Mouse (Mus musculus) frontal cortex, postnatal 36 days (tissue): ENCODE results near the gene Dnajc11.

ENCODE experiments used
- DNase-seq, 2 experiments: peaks; one replicate each; pipeline ENCODE4 v3.0.0; 2022; ENCODE audit warnings: low spot score in 2 of 2

The Dnajc11 gene

GRCm38 (mm10) chr4:151985886-151986285 lies 52.4 kb downstream of the Dnajc11 start:
- DNase-seq, result no peak

DNA sequence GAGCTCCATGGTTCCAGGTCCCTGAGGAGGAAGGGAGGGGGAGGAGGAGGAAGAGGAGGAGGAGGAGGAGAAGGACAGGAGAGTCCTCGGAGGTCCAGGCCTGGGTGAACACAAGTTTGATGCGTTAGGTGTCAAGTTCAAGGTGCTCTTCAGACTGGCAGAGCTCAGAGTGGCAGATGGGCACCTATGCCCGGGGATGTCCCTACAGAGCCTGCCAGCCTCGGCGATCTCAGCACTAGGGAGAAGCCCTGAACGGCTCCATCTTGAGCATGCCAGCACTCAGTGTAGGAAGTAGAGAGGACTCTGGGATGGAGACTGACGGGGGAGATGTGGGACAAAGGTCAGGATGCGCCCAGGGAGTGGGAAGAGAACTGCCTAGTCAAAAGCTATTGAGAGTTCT lies 53.2 kb downstream of the Dnajc11 start:
- DNase-seq, result no peak

DNA sequence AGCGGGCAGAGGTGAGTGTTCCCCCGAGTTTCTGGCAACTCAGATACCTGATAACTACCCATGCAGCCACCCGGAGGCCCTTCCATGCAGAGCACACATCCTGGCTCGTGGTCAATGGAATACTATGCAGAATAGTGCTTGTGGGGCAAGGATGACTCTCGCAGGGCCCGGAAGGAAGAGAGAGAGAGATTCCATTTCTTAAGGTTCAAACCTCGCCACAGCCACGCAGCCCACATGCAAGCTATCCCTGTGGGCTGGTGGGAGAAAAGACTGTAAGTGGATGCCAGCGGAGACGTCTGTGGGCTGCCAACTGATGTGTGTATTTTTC lies 54.5 kb downstream of the Dnajc11 start:
- DNase-seq, result no peak

GRCm38 (mm10) chr4:151988342-151989109 lies 55.0 kb downstream of the Dnajc11 start, which contains the start of gene Thap3:
Gene Thap3, minus strand, starts transcription at chr4:151988997.
- peak; percentile 78 to 80 for DNase-seq

- no peak for DNase-seq
These were observed 55.6 kb downstream of the Dnajc11 start for GRCm38 (mm10) chr4:151989110-151989488.

GRCm38 (mm10) chr4:151992091-151992490 lies 58.6 kb downstream of the Dnajc11 start:
- no peak for DNase-seq

GRCm38 (mm10) chr4:151993035-151993434 lies 59.5 kb downstream of the Dnajc11 start:
- no peak for DNase-seq

DNA sequence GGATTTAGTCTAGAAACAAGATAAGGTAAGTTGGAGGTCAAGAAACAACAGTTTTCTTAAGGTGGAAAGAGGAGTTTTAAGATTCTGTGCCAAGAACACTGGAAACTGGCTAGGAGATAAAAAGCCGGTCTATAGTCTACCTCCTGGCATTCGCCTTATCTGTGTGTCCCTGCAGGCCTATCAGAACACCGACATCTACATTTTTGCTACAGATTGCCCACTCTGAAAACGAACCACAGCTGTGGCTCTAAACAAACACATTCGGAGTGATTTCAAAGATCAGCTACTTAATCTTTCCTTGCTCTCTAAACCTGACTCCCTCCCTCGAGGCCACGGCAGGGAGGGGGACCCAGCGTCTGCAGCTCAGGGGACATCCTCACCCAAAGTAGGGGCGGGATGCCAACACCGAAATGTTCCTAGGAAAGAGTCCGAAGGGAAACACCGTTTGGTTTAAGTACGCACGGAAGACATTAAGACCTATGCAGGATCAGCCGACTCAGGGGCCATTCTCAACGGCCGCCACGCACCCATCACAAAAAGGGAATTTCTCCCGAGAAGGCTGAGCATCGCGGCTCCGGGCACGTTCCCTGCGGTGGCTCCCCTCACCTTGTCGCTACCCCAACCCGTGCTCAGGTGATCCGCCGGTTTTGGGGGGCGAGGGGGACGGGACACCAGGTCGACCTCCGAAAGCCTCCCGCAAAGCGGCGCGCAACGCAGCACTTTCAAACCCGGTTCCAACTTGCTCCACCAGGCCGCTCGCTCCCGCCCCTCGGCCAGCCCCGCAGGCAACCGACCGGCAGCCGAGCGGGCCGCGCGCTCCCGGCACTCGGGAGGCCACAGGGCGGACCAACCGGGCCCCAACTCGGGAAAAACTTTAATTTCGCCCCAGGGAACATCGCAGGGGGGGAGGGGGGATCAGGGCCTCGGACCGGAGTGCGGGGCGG lies 61.0 kb downstream of the Dnajc11 start:
- DNase-seq, result no peak

GRCm38 (mm10) chr4:151995371-151996172 lies 62.1 kb downstream of the Dnajc11 start:
- no peak for DNase-seq

GRCm38 (mm10) chr4:151996173-151996950 lies 62.9 kb downstream of the Dnajc11 start, which contains the start of gene Phf13:
Gene Phf13, minus strand, starts transcription at chr4:151996258.
- DNase-seq, result peak; percentile 98 to 99

- no peak for DNase-seq
These were observed 63.4 kb downstream of the Dnajc11 start for GRCm38 (mm10) chr4:151996951-151997222.

GRCm38 (mm10) chr4:151997701-151998100 lies 64.2 kb downstream of the Dnajc11 start:
- DNase-seq, result no peak

- DNase-seq, result no peak
These were observed 66.0 kb downstream of the Dnajc11 start for GRCm38 (mm10) chr4:151999481-151999880.

DNA sequence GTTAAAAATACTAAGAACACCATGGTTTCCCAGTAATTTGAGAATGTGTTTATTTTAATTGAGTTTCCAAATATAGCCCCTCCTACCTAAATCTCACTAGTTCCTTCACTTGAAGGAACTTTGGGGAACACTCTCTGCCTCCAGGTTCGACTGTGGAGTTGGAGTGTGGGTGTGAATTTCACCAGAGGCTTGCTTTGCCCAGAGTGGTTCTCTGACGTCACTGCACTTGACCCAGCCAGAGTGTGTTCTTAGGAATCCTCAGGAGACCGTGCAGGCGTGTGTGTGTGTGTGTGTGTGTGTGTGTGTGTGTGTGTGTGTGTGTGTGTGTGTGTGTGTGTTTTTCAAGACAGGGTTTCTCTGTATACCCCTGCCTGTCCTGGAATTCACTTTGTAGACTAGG lies 67.4 kb downstream of the Dnajc11 start:
- peak; percentile 30 to 40 for DNase-seq

- DNase-seq, result no peak
These were observed 67.8 kb downstream of the Dnajc11 start for GRCm38 (mm10) chr4:152001335-152001734.

DNA sequence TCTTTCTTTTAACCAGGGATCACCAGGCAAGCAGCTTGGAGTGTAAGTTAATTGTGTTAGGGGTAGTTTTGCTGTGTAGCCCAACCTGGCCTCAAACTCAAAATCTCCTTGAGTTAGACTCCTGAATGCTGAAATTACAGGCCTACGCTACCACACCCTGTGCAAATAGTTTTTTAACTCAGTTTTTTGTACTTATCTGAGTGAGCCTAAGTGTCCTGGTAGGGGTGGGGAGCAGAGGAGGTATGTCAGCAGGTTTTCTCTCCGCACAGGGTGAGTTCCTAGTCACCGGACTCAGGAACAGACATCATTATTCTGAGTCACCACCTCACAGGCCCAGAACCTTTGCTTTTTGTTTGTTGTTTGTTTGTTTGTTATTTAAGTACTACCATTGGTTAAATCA lies 68.6 kb downstream of the Dnajc11 start:
- DNase-seq, result no peak

GRCm38 (mm10) chr4:152006137-152006536 lies 72.6 kb downstream of the Dnajc11 start:
- no peak for DNase-seq

GRCm38 (mm10) chr4:152006812-152007211 lies 73.3 kb downstream of the Dnajc11 start:
- DNase-seq, result no peak

DNA sequence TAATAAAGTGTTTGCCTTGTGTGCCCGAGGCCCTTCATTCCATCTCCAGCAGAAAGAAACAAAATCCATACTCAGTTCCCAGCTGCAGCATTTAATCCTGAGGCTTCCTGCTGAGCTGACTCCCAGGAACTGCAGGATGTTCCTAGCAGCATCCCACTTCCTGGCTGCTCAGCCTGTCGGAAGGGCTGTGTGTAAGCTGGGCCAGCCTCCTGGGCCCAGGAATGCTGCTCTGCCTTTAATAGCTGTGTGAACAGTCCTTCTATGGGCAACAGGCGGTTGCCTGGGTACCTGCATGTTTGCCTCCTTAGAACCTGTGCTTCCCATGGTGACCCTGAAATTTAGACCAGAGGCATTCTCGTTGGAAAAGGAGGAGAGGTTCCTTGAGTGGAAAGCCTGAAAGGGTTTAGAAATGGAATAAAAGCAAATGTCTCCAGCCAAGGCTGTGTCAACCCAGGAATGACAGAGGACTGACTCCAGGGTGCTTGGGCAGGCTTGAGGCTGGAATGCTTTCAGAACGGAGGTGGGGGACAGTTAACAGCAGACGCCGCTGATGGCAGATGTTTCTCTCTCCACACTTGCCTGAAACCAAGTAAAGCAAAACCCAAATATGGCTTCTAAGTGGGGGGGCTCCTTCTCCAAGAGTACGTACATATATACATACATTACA lies 74.1 kb downstream of the Dnajc11 start:
- peak in 1 of 2 experiments; percentile 26 for DNase-seq

GRCm38 (mm10) chr4:152008148-152008500 lies 74.6 kb downstream of the Dnajc11 start:
- DNase-seq, result no peak

GRCm38 (mm10) chr4:152008622-152009075 lies 75.2 kb downstream of the Dnajc11 start, which contains the start of gene Klhl21:
Gene Klhl21, plus strand, starts transcription at chr4:152008803.
- DNase-seq, result peak; percentile 92 to 94
